Mouse (Mus musculus) MEL (cell line): Measurements from ENCODE around the gene Piga. TPM values are rescaled to one million over a fixed set of nuclear protein-coding genes. Genes with fewer than 3 reads are reported as not detected.

Experiments
- DNase-seq: peaks from one replicate; pipeline ENCODE4 v3.0.0; 2011; ENCODE audit warnings: low read depth, low spot score
- H3K27ac ChIP-seq: 2 replicates; pipeline ENCODE4 v1.5.1; 2012; ENCODE audit warnings: low read depth, mild to moderate bottlenecking, control low read depth, low read length, moderate library complexity; ENCODE audit not compliant: control insufficient read depth
- H3K27me3 ChIP-seq, 2 experiments: fragments of 150-350 bp in 1 of 2; sonication (generic) in 1 of 2; 2 replicates each; pipeline ENCODE4 v1.6.1; 2012; ENCODE audit warnings: low read length in 2 of 2, mild to moderate bottlenecking in 2 of 2, improper control_type of control experiment in 1 of 2, moderate library complexity in 1 of 2; ENCODE audit not compliant: insufficient read depth in 2 of 2, control insufficient read depth in 1 of 2
- H3K36me3 ChIP-seq, 2 experiments: 2 replicates each; pipeline ENCODE4 v1.6.1; 2012 to 2014; ENCODE audit warnings: low read length in 2 of 2, improper control_type of control experiment in 1 of 2, inconsistent platforms in 1 of 2, mild to moderate bottlenecking in 1 of 2; ENCODE audit not compliant: insufficient read depth in 2 of 2, control insufficient read depth in 1 of 2
- H3K4me1 ChIP-seq, 2 experiments: fragments of 150-350 bp in 1 of 2; sonication (generic) in 1 of 2; 2 replicates each; pipeline ENCODE4 v1.6.1; 2012; ENCODE audit warnings: low read length in 2 of 2, improper control_type of control experiment in 1 of 2, mild to moderate bottlenecking in 1 of 2; ENCODE audit not compliant: insufficient read depth in 2 of 2, control insufficient read depth in 1 of 2
- H3K4me3 ChIP-seq, 2 experiments: fragments of 150-350 bp in 1 of 2; sonication (generic) in 1 of 2; 2 replicates each; pipeline ENCODE4 v1.5.1; 2012; ENCODE audit warnings: low read depth in 2 of 2, low read length in 2 of 2, mild to moderate bottlenecking in 2 of 2, moderate library complexity in 2 of 2, control low read depth in 1 of 2, improper control_type of control experiment in 1 of 2; ENCODE audit not compliant: control insufficient read depth in 1 of 2, insufficient read depth in 1 of 2
- H3K79me2 ChIP-seq: 2 replicates; pipeline ENCODE4 v1.6.1; 2012; ENCODE audit warnings: mild to moderate bottlenecking, low read length, moderate library complexity; ENCODE audit not compliant: control insufficient read depth, poor library complexity, insufficient read depth
- H3K9ac ChIP-seq: 2 replicates; pipeline ENCODE4 v1.6.1; 2012; ENCODE audit warnings: low read depth, mild to moderate bottlenecking, control low read depth, low read length, moderate library complexity; ENCODE audit not compliant: control insufficient read depth, poor library complexity, severe bottlenecking
- H3K9me3 ChIP-seq: fragments of 150-350 bp; sonication (generic); replicated peaks from 2 replicates; pipeline ENCODE4 v1.6.1; 2012; ENCODE audit warnings: mild to moderate bottlenecking, low read length, improper control_type of control experiment, moderate library complexity; ENCODE audit not compliant: insufficient read depth
- E2F4 ChIP-seq: IDR thresholded peaks from 2 replicates; pipeline ENCODE4 v1.6.1; 2011; ENCODE audit warnings: low read depth, low read length, improper control_type of control experiment, borderline replicate concordance
- KAT2A ChIP-seq: conservative IDR thresholded peaks from 2 replicates; pipeline ENCODE4 v1.6.1; 2012; ENCODE audit warnings: low read depth, low read length, improper control_type of control experiment, inconsistent platforms
- MAZ ChIP-seq: IDR thresholded peaks from 2 replicates; pipeline ENCODE4 v1.6.1; 2012; ENCODE audit warnings: low read depth, mild to moderate bottlenecking, inconsistent platforms, low read length, improper control_type of control experiment
- MXI1 ChIP-seq: IDR thresholded peaks from 2 replicates; pipeline ENCODE4 v1.6.1; 2011; ENCODE audit warnings: mild to moderate bottlenecking, low read depth, low read length, improper control_type of control experiment
- MYB ChIP-seq: IDR thresholded peaks from 2 replicates; pipeline ENCODE4 v1.6.1; 2011; ENCODE audit warnings: mild to moderate bottlenecking, low read depth, low read length, improper control_type of control experiment
- NELFE ChIP-seq: IDR thresholded peaks from 2 replicates; pipeline ENCODE4 v1.6.1; 2011; ENCODE audit warnings: low read depth, low read length, improper control_type of control experiment
- NRF1 ChIP-seq: IDR thresholded peaks from 2 replicates; pipeline ENCODE4 v1.6.1; 2014; ENCODE audit warnings: low read depth, mild to moderate bottlenecking, inconsistent platforms, low read length, improper control_type of control experiment, moderate library complexity; ENCODE audit not compliant: poor library complexity, insufficient read depth, severe bottlenecking
- POLR2A ChIP-seq, 2 experiments: IDR thresholded peaks; 2 replicates each; pipeline ENCODE4 v1.6.1; 2011 to 2012; ENCODE audit warnings: low read length in 2 of 2, mild to moderate bottlenecking in 2 of 2, control low read depth in 1 of 2, improper control_type of control experiment in 1 of 2, low read depth in 1 of 2, moderate library complexity in 1 of 2; ENCODE audit not compliant: control insufficient read depth in 1 of 2, insufficient read depth in 1 of 2, poor library complexity in 1 of 2
- RAD21 ChIP-seq: IDR thresholded peaks from 2 replicates; pipeline ENCODE4 v1.6.1; 2011; ENCODE audit warnings: mild to moderate bottlenecking, low read depth, low read length, improper control_type of control experiment
- SMC3 ChIP-seq: IDR thresholded peaks from 2 replicates; pipeline ENCODE4 v1.6.1; 2011; ENCODE audit warnings: low read depth, low read length, improper control_type of control experiment
- USF2 ChIP-seq, 2 experiments: IDR thresholded peaks; 2 replicates each; pipeline ENCODE4 v1.6.1; 2011 to 2012; ENCODE audit warnings: improper control_type of control experiment in 2 of 2, low read length in 2 of 2, borderline replicate concordance in 1 of 2, inconsistent platforms in 1 of 2, low read depth in 1 of 2, mild to moderate bottlenecking in 1 of 2; ENCODE audit not compliant: insufficient read depth in 1 of 2
- ZC3H11A ChIP-seq: IDR thresholded peaks from 2 replicates; pipeline ENCODE4 v1.6.1; 2012; ENCODE audit warnings: low read depth, mild to moderate bottlenecking, inconsistent platforms, low read length, improper control_type of control experiment
- ZKSCAN1 ChIP-seq: IDR thresholded peaks from 2 replicates; pipeline ENCODE4 v1.6.1; 2012; ENCODE audit warnings: low read depth, mild to moderate bottlenecking, inconsistent platforms, low read length, improper control_type of control experiment, moderate library complexity
- ZMIZ1 ChIP-seq: IDR thresholded peaks from 2 replicates; pipeline ENCODE4 v1.6.1; 2012; ENCODE audit warnings: low read depth, mild to moderate bottlenecking, inconsistent platforms, low read length, improper control_type of control experiment, moderate library complexity
- ZNF384 ChIP-seq: IDR thresholded peaks from 2 replicates; pipeline ENCODE4 v1.6.1; 2012; ENCODE audit warnings: low read depth, mild to moderate bottlenecking, inconsistent platforms, low read length, improper control_type of control experiment
- polyA plus RNA-seq, 2 experiments: library from polyadenylated mRNA; stranded (reverse) in 1 of 2; unstranded in 1 of 2; fragments of >175 nt in 1 of 2; fragments of >200 nt in 1 of 2; gene quantifications; 2 replicates each; pipeline versions ENCODE4 v1.2.1 to v1.2.4; 2012; ENCODE audit warnings: low replicate concordance in 2 of 2, low read depth in 1 of 2; ENCODE audit not compliant: insufficient read length in 2 of 2, insufficient read depth in 1 of 2, missing spikeins in 1 of 2
- total RNA-seq: library from RNA; depleted of rRNA; stranded (reverse); fragments of 300-350 nt; gene quantifications from 2 replicates; pipeline ENCODE4 v1.2.3, GENCODE M21; 2012

Gene Piga
- total and polyA plus RNA-seq, 3 experiments = 21.5 to 41.2 (median 30.0) TPM

- TF ChIP-seq NRF1 (no peak), SMC3 (no peak), ZKSCAN1 (no peak), KAT2A (no peak), ZNF384 (peak; percentile 12; the same call in 1 of the 2 replicates), ZC3H11A (no peak), MYB (no peak), USF2 (IDR thresholded peaks at IDR 0.05; ENCODE audit: borderline replicate concordance in 1 of 2, insufficient read depth in 1 of 2, low read depth in 1 of 2, low read length in 2 of 2) (no peak), RAD21 (no peak), E2F4 (no peak), MAZ (no peak), MXI1 (no peak; the same call in 1 of the 2 replicates)
Measured at GRCm38 (mm10) chrX:164416803-164417202, 2.8 kb upstream of the Piga start (continued).

GRCm38 (mm10) chrX:164418008-164418407, 1.6 kb upstream of the Piga start:
- H3K4me1 ChIP-seq = peaks cover 16 to 17% of the 10 kb centered on the region in 2 experiments
- no peaks in the 10 kb centered on the region for H3K27me3 ChIP-seq
- H3K36me3 ChIP-seq = peaks cover 5 to 22% of the 10 kb centered on the region in 2 experiments
- H3K27ac ChIP-seq = no peak overlapping the region
- no peak for DNase-seq
- peaks cover 17% of the 10 kb centered on the region for H3K79me2 ChIP-seq
- TF ChIP-seq POLR2A (IDR thresholded peaks at IDR 0.05; ENCODE audit: control insufficient read depth in 1 of 2, insufficient read depth in 1 of 2, low read depth in 1 of 2, low read length in 2 of 2, poor library complexity in 1 of 2) = no peak
- no peaks in the 10 kb centered on the region for H3K9me3 ChIP-seq
- no peak overlapping the region for H3K4me3 ChIP-seq
- no peak overlapping the region for H3K9ac ChIP-seq

GRCm38 (mm10) chrX:164419955-164420354, 368 bp downstream of the Piga start:
- peak overlapping the region; percentile 50 for H3K27ac ChIP-seq
- H3K79me2 ChIP-seq = peaks cover 17% of the 10 kb centered on the region
- DNase-seq = no peak
- no peaks in the 10 kb centered on the region for H3K27me3 ChIP-seq
- peak overlapping the region; percentile 71 for H3K9ac ChIP-seq
- H3K9me3 ChIP-seq = no peaks in the 10 kb centered on the region
- peak overlapping the region; percentile 68 to 87 for H3K4me3 ChIP-seq
- peaks cover 26 to 27% of the 10 kb centered on the region in 2 experiments for H3K4me1 ChIP-seq
- H3K36me3 ChIP-seq = peaks cover 18 to 39% of the 10 kb centered on the region in 2 experiments
- TF ChIP-seq NELFE = no peak
- 0 out of 2 replicates have a peak, but pooled peaks have one; percentile 38 for TF ChIP-seq ZMIZ1
